Mouse (Mus musculus): ENCODE results near the gene Tuba1b. TPM values are rescaled to one million over a fixed set of nuclear protein-coding genes. Genes with fewer than 3 reads are reported as not detected.

Gene Tuba1b
- polyA plus RNA-seq, 1 experiment from 2014 or later, result 1,998 TPM

Other genes starting within 250 kb of the Tuba1b start
- 2.1 and 2.8 TPM in 2 replicates for gene Ccdc65, start 226.4 kb downstream of the Tuba1b start, polyA plus RNA-seq (2015; fragmentation: Nextera tagmentation; extraction: Ambion mirVana)
- 30.0 and 32.6 TPM in 2 replicates for gene Fkbp11, start 206.4 kb downstream of the Tuba1b start, polyA plus RNA-seq (2015; fragmentation: Nextera tagmentation; extraction: Ambion mirVana)
- 45.7 and 45.8 TPM in 2 replicates for gene Arf3, start 171.4 kb downstream of the Tuba1b start, polyA plus RNA-seq (2015; fragmentation: Nextera tagmentation; extraction: Ambion mirVana)
- gene Wnt10b, start 156.4 kb downstream of the Tuba1b start, polyA plus RNA-seq (2015; fragmentation: Nextera tagmentation; extraction: Ambion mirVana), result 0.10 TPM in 1 of 2 replicates, not detected in the other
- not detected in 2 replicates for gene Wnt1, start 144.7 kb downstream of the Tuba1b start, polyA plus RNA-seq (2015; fragmentation: Nextera tagmentation; extraction: Ambion mirVana)
- 0.04 TPM in 1 of 2 replicates, not detected in the other for gene Ddn, start 125.1 kb downstream of the Tuba1b start, polyA plus RNA-seq (2015; fragmentation: Nextera tagmentation; extraction: Ambion mirVana)
- 105 and 113 TPM in 2 replicates for gene Prkag1, start 103.0 kb downstream of the Tuba1b start, polyA plus RNA-seq (2015; fragmentation: Nextera tagmentation; extraction: Ambion mirVana)
- gene Kmt2d, start 63.4 kb downstream of the Tuba1b start, polyA plus RNA-seq (2015; fragmentation: Nextera tagmentation; extraction: Ambion mirVana), result 11.1 and 12.5 TPM in 2 replicates
- gene Rhebl1, start 40.0 kb downstream of the Tuba1b start, polyA plus RNA-seq (2015; fragmentation: Nextera tagmentation; extraction: Ambion mirVana), result 9.9 and 11.6 TPM in 2 replicates
- 2.3 and 2.8 TPM in 2 replicates for gene Dhh, start 36.0 kb downstream of the Tuba1b start, polyA plus RNA-seq (2015; fragmentation: Nextera tagmentation; extraction: Ambion mirVana)
- gene Lmbr1l, start 16.3 kb downstream of the Tuba1b start, polyA plus RNA-seq (2015; fragmentation: Nextera tagmentation; extraction: Ambion mirVana), result 14.8 and 15.8 TPM in 2 replicates
- not detected in 2 replicates for gene Gm49450, start 19.0 kb upstream of the Tuba1b start, polyA plus RNA-seq (2015; fragmentation: Nextera tagmentation; extraction: Ambion mirVana)
- gene Tuba1a, start 19.1 kb upstream of the Tuba1b start, polyA plus RNA-seq (2015; fragmentation: Nextera tagmentation; extraction: Ambion mirVana), result 1,060 and 1,067 TPM in 2 replicates
- 211 and 224 TPM in 2 replicates for gene Tuba1c, start 95.3 kb upstream of the Tuba1b start, polyA plus RNA-seq (2015; fragmentation: Nextera tagmentation; extraction: Ambion mirVana)
- 3.1 and 6.8 TPM in 2 replicates for gene Prph, start 120.6 kb upstream of the Tuba1b start, polyA plus RNA-seq (2015; fragmentation: Nextera tagmentation; extraction: Ambion mirVana)
- gene Troap, start 140.0 kb upstream of the Tuba1b start, polyA plus RNA-seq (2015; fragmentation: Nextera tagmentation; extraction: Ambion mirVana), result 35.4 and 41.9 TPM in 2 replicates
- gene C1ql4, start 153.3 kb upstream of the Tuba1b start, polyA plus RNA-seq (2015; fragmentation: Nextera tagmentation; extraction: Ambion mirVana), result not detected in 2 replicates
- 1.7 and 1.9 TPM in 2 replicates for gene Dnajc22, start 158.6 kb upstream of the Tuba1b start, polyA plus RNA-seq (2015; fragmentation: Nextera tagmentation; extraction: Ambion mirVana)
- gene Spats2, start 191.4 kb upstream of the Tuba1b start, polyA plus RNA-seq (2015; fragmentation: Nextera tagmentation; extraction: Ambion mirVana), result 37.8 and 38.9 TPM in 2 replicates

Data from lung, embryonic 15.5 days (tissue).